Mouse (Mus musculus) brown adipose tissue, adult 24 weeks (tissue): Measurements from ENCODE around the gene Dnase1l2. TPM values are rescaled to one million over a fixed set of nuclear protein-coding genes. Genes with fewer than 3 reads are reported as not detected.
"Not testable (repeated sequence)": the region's sequence is repeated elsewhere in the genome, so short reads cannot be mapped to it uniquely, and the experiment has no call there.

Experiments
- H3K27ac ChIP-seq: fragments of 200-500 bp; replicated peaks from 2 replicates; pipeline ENCODE4 v1.5.1; 2012; ENCODE audit warnings: low read depth, mild to moderate bottlenecking, low read length
- H3K4me1 ChIP-seq: fragments of 200-500 bp; 2 replicates; pipeline ENCODE4 v1.6.1; 2012; ENCODE audit warnings: low read length, mixed read lengths; ENCODE audit not compliant: control insufficient read depth, insufficient read depth, insufficient read length
- H3K4me3 ChIP-seq: fragments of 200-500 bp; 2 replicates; pipeline ENCODE4 v1.5.1; 2012; ENCODE audit warnings: low read depth, mild to moderate bottlenecking, low read length, moderate library complexity; ENCODE audit not compliant: insufficient read depth
- polyA plus RNA-seq: library from polyadenylated mRNA; stranded (reverse); fragments of >200 nt; gene quantifications from 2 replicates; pipeline ENCODE4 v1.2.4, GENCODE M21; 2012; ENCODE audit not compliant: missing spikeins, insufficient read depth, insufficient read length

Gene Dnase1l2
- polyA plus RNA-seq, 1 experiment = not detected

- peak within 1 kb of the TSS; percentile 91 for H3K4me3 ChIP-seq
- peaks cover 7% of the 10 kb centered on the region; the same call in 1 of the 2 replicates for H3K4me1 ChIP-seq
- H3K27ac ChIP-seq = peak within 1 kb of the TSS; percentile 89
Measured at GRCm38 (mm10) chr17:24426471-24427169, 16.3 kb downstream of the Dnase1l2 start, which contains the start of gene Eci1. Eci1 (plus strand) TSS chr17:24426641.

- no peak overlapping the region for H3K27ac ChIP-seq
- H3K4me3 ChIP-seq = no peak overlapping the region
- peaks cover 7% of the 10 kb centered on the region; the same call in 1 of the 2 replicates for H3K4me1 ChIP-seq
Measured at GRCm38 (mm10) chr17:24425905-24426304, 17.0 kb downstream of the Dnase1l2 start.

- H3K4me1 ChIP-seq, H3K4me3 ChIP-seq, H3K27ac ChIP-seq: not testable (repeated sequence)
Measured at GRCm38 (mm10) chr17:24425326-24425725, 17.6 kb downstream of the Dnase1l2 start.

GRCm38 (mm10) chr17:24424489-24424888 lies 18.4 kb downstream of the Dnase1l2 start:
- H3K4me3 ChIP-seq = no peak overlapping the region
- H3K4me1 ChIP-seq = no peaks in the 10 kb centered on the region
- H3K27ac ChIP-seq = no peak overlapping the region

GRCm38 (mm10) chr17:24423114-24423513 lies 19.8 kb downstream of the Dnase1l2 start:
- Histone ChIP-seq H3K27ac (no peak overlapping the region), H3K4me1 (no peaks in the 10 kb centered on the region), H3K4me3 (no peak overlapping the region)

- Histone ChIP-seq H3K27ac (no peak overlapping the region), H3K4me1 (peaks cover 4% of the 10 kb centered on the region; the same call in 1 of the 2 replicates), H3K4me3 (peak overlapping the region; percentile 85; the same call in 1 of the 2 replicates)
Measured at GRCm38 (mm10) chr17:24416051-24416652, 26.8 kb downstream of the Dnase1l2 start.

GRCm38 (mm10) chr17:24415011-24415410 lies 27.9 kb downstream of the Dnase1l2 start:
- peak overlapping the region; percentile 85 for H3K4me3 ChIP-seq
- peaks cover 4% of the 10 kb centered on the region; the same call in 1 of the 2 replicates for H3K4me1 ChIP-seq

GRCm38 (mm10) chr17:24414230-24414976 lies 28.5 kb downstream of the Dnase1l2 start, which contains the start of gene Rnps1:
Rnps1 (plus strand) TSS chr17:24414565.
- Histone ChIP-seq H3K4me1 (peaks cover 4% of the 10 kb centered on the region; the same call in 1 of the 2 replicates), H3K4me3 (peak within 1 kb of the TSS; percentile 85), H3K27ac (peak within 1 kb of the TSS; percentile 76)

More at GRCm38 (mm10) chr17:24415011-24415410, 27.9 kb downstream of the Dnase1l2 start:
- peak overlapping the region; percentile 60 for H3K27ac ChIP-seq

GRCm38 (mm10) chr17:24413557-24414211 lies 29.2 kb downstream of the Dnase1l2 start:
- Histone ChIP-seq H3K4me3 (peak overlapping the region; percentile 68), H3K27ac (peak overlapping the region; percentile 76), H3K4me1 (peaks cover 4% of the 10 kb centered on the region; the same call in 1 of the 2 replicates)

- H3K4me1 ChIP-seq = no peaks in the 10 kb centered on the region
- H3K27ac ChIP-seq = no peak overlapping the region
- no peak overlapping the region for H3K4me3 ChIP-seq
Measured at GRCm38 (mm10) chr17:24407116-24407803, 35.6 kb downstream of the Dnase1l2 start.

- H3K4me1 ChIP-seq = no peaks in the 10 kb centered on the region
- no peak overlapping the region for H3K4me3 ChIP-seq
- H3K27ac ChIP-seq = no peak overlapping the region
Measured at GRCm38 (mm10) chr17:24402371-24402770, 40.5 kb downstream of the Dnase1l2 start.

GRCm38 (mm10) chr17:24394456-24394855 lies 48.4 kb downstream of the Dnase1l2 start:
- Histone ChIP-seq H3K27ac (no peak overlapping the region), H3K4me3 (no peak overlapping the region), H3K4me1 (no peaks in the 10 kb centered on the region)

- H3K27ac ChIP-seq = no peak overlapping the region
- no peak overlapping the region for H3K4me3 ChIP-seq
- no peaks in the 10 kb centered on the region for H3K4me1 ChIP-seq
Measured at GRCm38 (mm10) chr17:24393527-24393926, 49.4 kb downstream of the Dnase1l2 start.

- Histone ChIP-seq H3K4me1 (no peaks in the 10 kb centered on the region), H3K4me3 (no peak overlapping the region), H3K27ac (no peak overlapping the region)
Measured at GRCm38 (mm10) chr17:24391149-24391548, 51.8 kb downstream of the Dnase1l2 start.
